Mouse (Mus musculus) C2C12 (cell line): Measurements from ENCODE around the gene Camta1. TPM values are rescaled to one million over a fixed set of nuclear protein-coding genes. Genes with fewer than 3 reads are reported as not detected.
A peak's percentile ranks its signal among the peaks of the same experiment; 100 is the strongest.

ENCODE experiments used
- H3K27me3 ChIP-seq: one replicate; pipeline ENCODE4 v1.6.1; 2011; ENCODE audit not compliant: control insufficient read depth, insufficient read depth, insufficient read length
- H3K36me3 ChIP-seq: one replicate; pipeline ENCODE4 v1.6.1; 2011; ENCODE audit not compliant: control insufficient read depth, insufficient read depth
- H3K4me3 ChIP-seq: one replicate; pipeline ENCODE4 v1.5.1; 2011; ENCODE audit warnings: mild to moderate bottlenecking, control low read depth; ENCODE audit not compliant: poor library complexity, insufficient read depth, severe bottlenecking
- H3K79me2 ChIP-seq: one replicate; pipeline ENCODE4 v1.6.1; 2011; ENCODE audit not compliant: control insufficient read depth, insufficient read depth
- H3K79me3 ChIP-seq: one replicate; pipeline ENCODE4 v1.6.1; 2011; ENCODE audit warnings: low read depth, control low read depth
- H3ac ChIP-seq: one replicate; pipeline ENCODE3; 2011; ENCODE audit warnings: low read depth; ENCODE audit not compliant: control insufficient read depth, insufficient read length
- CEBPB ChIP-seq: IDR thresholded peaks from one replicate; pipeline ENCODE4 v1.6.1; 2011; ENCODE audit warnings: low read depth, mild to moderate bottlenecking, control low read depth, moderate library complexity
- CTCF ChIP-seq: IDR thresholded peaks from one replicate; pipeline ENCODE4 v1.5.1; 2011; ENCODE audit not compliant: control insufficient read depth, insufficient read depth, insufficient read length
- FOSL1 ChIP-seq: IDR thresholded peaks from one replicate; pipeline ENCODE4 v1.8.0; 2011; ENCODE audit warnings: mild to moderate bottlenecking, low read length; ENCODE audit not compliant: poor library complexity, insufficient read depth, severe bottlenecking
- MAX ChIP-seq: IDR thresholded peaks from one replicate; pipeline ENCODE4 v1.6.1; 2011; ENCODE audit warnings: mild to moderate bottlenecking, control low read depth
- MYOD1 ChIP-seq: IDR thresholded peaks from one replicate; pipeline ENCODE4 v1.6.1; 2011; ENCODE audit warnings: low read depth; ENCODE audit not compliant: control insufficient read depth, insufficient read length
- MYOG ChIP-seq: IDR thresholded peaks from one replicate; pipeline ENCODE4 v1.6.1; 2011; ENCODE audit not compliant: control insufficient read depth, insufficient read length; ENCODE audit errors: extremely low read depth
- USF1 ChIP-seq: IDR thresholded peaks from one replicate; pipeline ENCODE4 v1.6.1; 2011; ENCODE audit warnings: low read depth, mild to moderate bottlenecking, control low read depth, moderate library complexity
- polyA plus RNA-seq: library from polyadenylated mRNA; unstranded; fragments of >200 nt; fragmentation: generic; extraction: Trizol; gene quantifications from one replicate; pipeline ENCODE4 v1.2.1, GENCODE M21; 2012; ENCODE audit warnings: missing spikeins

Gene Camta1
- polyA plus RNA-seq, 1 experiment, result 21.7 TPM

DNA sequence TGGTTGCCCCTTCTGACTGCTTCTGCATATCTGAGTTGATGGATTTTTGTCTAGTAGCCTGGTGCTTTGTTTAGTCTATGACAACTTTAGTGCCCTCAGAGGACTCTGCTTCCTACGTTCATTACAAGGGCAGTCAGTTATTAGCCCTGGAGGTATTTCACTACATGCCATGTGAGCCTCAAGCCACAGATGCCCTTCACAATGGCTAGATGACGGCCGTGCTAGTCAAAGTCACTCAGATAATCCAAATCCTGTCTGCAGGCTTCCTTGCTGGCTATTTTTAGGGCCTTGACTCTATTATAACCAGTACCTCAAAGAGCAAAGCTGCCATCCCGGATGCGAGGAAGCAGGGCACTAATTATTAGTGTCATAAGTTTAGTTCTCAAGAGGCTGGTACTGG lies 778.6 kb downstream of the Camta1 start:
- peaks cover 35% of the 10 kb centered on the region for H3K27me3 ChIP-seq
- no peak overlapping the region for H3ac ChIP-seq
- H3K79me2 ChIP-seq, result no peaks in the 10 kb centered on the region
- no peak overlapping the region for H3K4me3 ChIP-seq
- TF ChIP-seq CTCF (no peak), USF1 (no peak), CEBPB (no peak), MYOG (no peak), MAX (no peak), FOSL1 (no peak), MYOD1 (no peak)
- H3K36me3 ChIP-seq, result no peaks in the 10 kb centered on the region
- no peaks in the 10 kb centered on the region for H3K79me3 ChIP-seq

DNA sequence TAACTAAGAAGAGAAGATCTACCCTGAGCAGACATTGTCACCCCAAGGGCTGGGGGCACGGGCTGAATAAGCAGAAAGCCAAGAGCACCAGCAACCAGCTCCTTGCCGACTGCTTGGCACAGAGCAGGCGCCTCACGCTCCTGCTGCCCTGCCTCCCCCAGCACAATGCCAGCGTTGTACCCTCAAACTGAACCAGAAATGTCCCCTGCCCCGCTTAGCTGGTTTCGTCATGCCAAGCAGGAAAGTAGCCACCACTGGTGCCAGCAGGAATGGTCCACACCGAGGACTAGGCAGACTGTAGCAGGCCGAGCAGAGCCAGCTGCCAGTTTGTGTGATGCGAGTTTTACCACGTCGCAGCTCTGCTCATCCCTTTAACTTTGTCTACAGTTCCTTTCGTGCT lies 779.7 kb downstream of the Camta1 start:
- no peak for TF ChIP-seq CEBPB
- TF ChIP-seq USF1, result no peak
- no peak for TF ChIP-seq FOSL1
- no peak for TF ChIP-seq MYOG
- TF ChIP-seq CTCF, result no peak
- TF ChIP-seq MAX, result no peak
- TF ChIP-seq MYOD1, result no peak
- Histone ChIP-seq H3ac (peak overlapping the region; percentile 12), H3K36me3 (no peaks in the 10 kb centered on the region), H3K79me3 (no peaks in the 10 kb centered on the region), H3K79me2 (no peaks in the 10 kb centered on the region), H3K4me3 (no peak overlapping the region), H3K27me3 (peaks cover 44% of the 10 kb centered on the region)

DNA sequence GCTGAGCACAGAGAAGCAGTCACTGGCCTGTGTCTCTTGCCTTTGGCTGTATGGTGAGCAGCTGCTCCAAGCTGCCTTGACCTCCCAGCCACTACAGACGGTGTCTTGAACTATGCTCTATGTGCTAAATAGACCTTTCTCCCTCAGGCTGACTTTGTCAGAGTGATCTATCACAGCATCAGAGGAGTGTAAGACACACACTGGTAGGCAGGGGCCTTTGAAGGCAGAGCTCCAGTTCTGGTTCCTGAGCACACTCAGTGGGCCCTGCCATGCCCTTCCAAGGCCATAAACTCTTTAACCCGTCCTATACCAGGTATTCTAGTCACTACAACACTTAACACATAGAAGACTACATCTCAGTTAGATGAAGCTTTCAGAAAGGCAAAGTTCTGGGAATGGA lies 780.3 kb downstream of the Camta1 start:
- no peaks in the 10 kb centered on the region for H3K79me2 ChIP-seq
- no peak overlapping the region for H3ac ChIP-seq
- TF ChIP-seq USF1 (no peak), FOSL1 (no peak), MAX (no peak), CTCF (no peak), CEBPB (no peak), MYOG (no peak), MYOD1 (no peak)
- no peaks in the 10 kb centered on the region for H3K36me3 ChIP-seq
- H3K4me3 ChIP-seq, result no peak overlapping the region
- H3K27me3 ChIP-seq, result peaks cover 50% of the 10 kb centered on the region
- H3K79me3 ChIP-seq, result no peaks in the 10 kb centered on the region

DNA sequence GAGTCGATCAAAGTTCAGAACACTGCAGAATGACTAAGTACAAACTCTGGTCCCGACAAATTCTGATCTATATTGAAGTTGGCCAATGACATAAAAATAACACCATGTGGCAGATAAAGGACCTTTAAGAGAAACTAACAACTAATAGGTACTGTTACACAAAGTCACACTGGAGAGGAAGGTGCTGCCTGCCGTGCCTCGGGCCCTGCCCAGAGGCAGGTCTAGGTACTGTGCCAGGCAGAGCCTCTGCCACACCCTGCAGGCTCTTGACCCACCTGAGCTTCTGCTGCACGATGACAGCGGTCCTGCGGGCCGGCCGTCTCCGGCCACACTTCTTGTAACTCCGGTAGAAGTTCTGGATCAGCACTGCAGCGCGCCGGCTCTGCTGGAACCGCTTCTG lies 786.9 kb downstream of the Camta1 start:
- Histone ChIP-seq H3K36me3 (no peaks in the 10 kb centered on the region), H3K27me3 (peaks cover 80% of the 10 kb centered on the region), H3K79me3 (no peaks in the 10 kb centered on the region), H3K4me3 (no peak overlapping the region), H3K79me2 (no peaks in the 10 kb centered on the region), H3ac (no peak overlapping the region)
- no peak for TF ChIP-seq CEBPB
- TF ChIP-seq MYOG, result no peak
- TF ChIP-seq MYOD1, result no peak

DNA sequence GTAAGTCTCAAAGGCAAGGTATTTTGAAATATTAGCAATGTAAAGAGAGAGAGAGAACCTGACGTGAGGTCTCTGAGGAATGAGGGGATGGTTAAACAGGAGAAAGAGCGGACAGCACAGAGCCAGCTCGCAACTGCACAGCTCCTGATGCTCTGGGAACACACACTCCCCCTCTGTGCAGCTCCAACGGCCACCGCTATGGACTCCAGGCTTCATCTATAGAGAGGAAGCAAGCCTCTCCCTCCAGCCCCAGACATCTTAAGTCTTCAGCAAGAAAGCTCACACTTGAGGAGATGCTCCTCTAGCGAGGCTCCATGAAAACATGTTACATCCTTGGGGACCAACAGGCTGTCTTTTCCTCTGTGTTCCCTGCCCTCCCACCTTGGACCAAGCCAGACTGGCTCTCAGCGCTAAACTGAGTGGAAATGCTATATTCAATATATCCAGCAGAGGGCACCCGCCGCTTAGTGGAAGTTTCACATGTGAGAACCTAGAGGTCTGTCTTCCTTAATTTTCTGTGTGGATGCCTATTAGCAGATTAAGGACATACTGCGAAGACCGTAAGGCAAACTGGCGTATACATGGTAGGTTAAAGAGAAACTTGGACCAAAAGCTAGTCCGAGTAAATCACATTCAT lies 788.5 kb downstream of the Camta1 start:
- Histone ChIP-seq H3K79me3 (no peaks in the 10 kb centered on the region), H3K79me2 (no peaks in the 10 kb centered on the region), H3K36me3 (no peaks in the 10 kb centered on the region), H3K4me3 (no peak overlapping the region), H3K27me3 (peaks cover 84% of the 10 kb centered on the region), H3ac (no peak overlapping the region)
- TF ChIP-seq USF1 (no peak), CTCF (no peak), FOSL1 (no peak), CEBPB (no peak)

DNA sequence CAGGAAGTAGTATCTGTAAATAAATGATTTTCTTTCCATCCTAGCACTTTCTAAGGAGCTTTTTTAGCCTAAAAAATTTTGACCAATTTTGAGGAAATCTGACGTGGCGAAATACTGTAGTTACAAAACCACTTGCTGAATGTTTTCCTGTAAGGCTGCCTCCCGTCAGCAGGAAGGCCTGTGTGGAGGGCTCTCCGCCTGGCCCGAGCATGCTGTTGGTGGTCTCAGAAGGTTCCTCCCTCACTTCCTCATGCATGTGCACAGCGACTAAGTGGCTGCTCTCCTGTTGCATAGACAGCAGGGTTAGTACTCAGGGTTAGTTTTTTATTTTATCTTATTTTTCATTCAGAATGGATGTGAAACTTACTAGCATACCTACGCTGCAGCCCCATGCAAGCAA lies 790.7 kb downstream of the Camta1 start:
- no peaks in the 10 kb centered on the region for H3K79me2 ChIP-seq
- H3K27me3 ChIP-seq, result peaks cover 86% of the 10 kb centered on the region

More for the DNA sequence above, 790.7 kb downstream of the Camta1 start:
- Histone ChIP-seq H3ac (no peak overlapping the region), H3K36me3 (no peaks in the 10 kb centered on the region), H3K79me3 (no peaks in the 10 kb centered on the region), H3K4me3 (no peak overlapping the region)
- TF ChIP-seq MYOD1 (no peak), MAX (no peak), CEBPB (no peak), FOSL1 (no peak), MYOG (no peak), USF1 (no peak), CTCF (no peak)
